Mouse (Mus musculus): ENCODE results near the gene Kalrn.

Kalrn gene

GRCm38 (mm10) chr16:34036327-34037047, 536.8 kb downstream of the Kalrn start:
- in situ Hi-C loops (cut with MboI), result no loop called here

GRCm38 (mm10) chr16:34035780-34036179, 537.6 kb downstream of the Kalrn start:
- in situ Hi-C loops (cut with MboI), result no loop called here

GRCm38 (mm10) chr16:34034267-34034666, 539.1 kb downstream of the Kalrn start:
- in situ Hi-C loops (cut with MboI), result no loop called here

- in situ Hi-C loops (cut with MboI), result no loop called here
Measured at GRCm38 (mm10) chr16:34032011-34032645, 541.2 kb downstream of the Kalrn start.

- in situ Hi-C loops (cut with MboI), result no loop called here
Measured at GRCm38 (mm10) chr16:34031565-34031964, 541.8 kb downstream of the Kalrn start.

GRCm38 (mm10) chr16:34030379-34030778, 543.0 kb downstream of the Kalrn start:
- in situ Hi-C loops (cut with MboI), result no loop called here

GRCm38 (mm10) chr16:34029790-34030189, 543.5 kb downstream of the Kalrn start:
- in situ Hi-C loops (cut with MboI), result no loop called here

- in situ Hi-C loops (cut with MboI), result no loop called here
Measured at GRCm38 (mm10) chr16:34017241-34017640, 556.1 kb downstream of the Kalrn start.

- in situ Hi-C loops (cut with MboI), result no loop called here
Measured at GRCm38 (mm10) chr16:34011991-34012845, 561.1 kb downstream of the Kalrn start.

- in situ Hi-C loops (cut with MboI), result no loop called here
Measured at GRCm38 (mm10) chr16:34009567-34009966, 563.8 kb downstream of the Kalrn start.

GRCm38 (mm10) chr16:34005986-34006385, 567.3 kb downstream of the Kalrn start:
- in situ Hi-C loops (cut with MboI), result no loop called here

- in situ Hi-C loops (cut with MboI), result no loop called here
Measured at GRCm38 (mm10) chr16:34004128-34004578, 569.2 kb downstream of the Kalrn start.

GRCm38 (mm10) chr16:34003566-34004127, 569.7 kb downstream of the Kalrn start:
- in situ Hi-C loops (cut with MboI), result no loop called here

GRCm38 (mm10) chr16:34000715-34001114, 572.6 kb downstream of the Kalrn start:
- in situ Hi-C loops (cut with MboI), result no loop called here

GRCm38 (mm10) chr16:33999388-33999787, 573.9 kb downstream of the Kalrn start:
- in situ Hi-C loops (cut with MboI), result no loop called here

- in situ Hi-C loops (cut with MboI), result no loop called here
Measured at GRCm38 (mm10) chr16:33998011-33998410, 575.3 kb downstream of the Kalrn start.

GRCm38 (mm10) chr16:33996030-33996429, 577.3 kb downstream of the Kalrn start:
- in situ Hi-C loops (cut with MboI), result no loop called here

GRCm38 (mm10) chr16:33995496-33995895, 577.8 kb downstream of the Kalrn start:
- in situ Hi-C loops (cut with MboI), result no loop called here

GRCm38 (mm10) chr16:33994321-33994720, 579.0 kb downstream of the Kalrn start:
- in situ Hi-C loops (cut with MboI), result loop anchor here (5.0 kb wide), 1 partner anchor 123 kb away; no protein-coding TSS in a partner anchor

- in situ Hi-C loops (cut with MboI), result loop anchor here (5.0 kb wide), 1 partner anchor 127 kb away; no protein-coding TSS in a partner anchor
Measured at GRCm38 (mm10) chr16:33990712-33991111, 582.6 kb downstream of the Kalrn start.

- in situ Hi-C loops (cut with MboI), result no loop called here
Measured at GRCm38 (mm10) chr16:33989106-33989505, 584.2 kb downstream of the Kalrn start.
